Mouse (Mus musculus) stomach, embryonic 14.5 days (tissue): ENCODE data around the gene Gm10644. TPM values are rescaled to one million over a fixed set of nuclear protein-coding genes. Genes with fewer than 3 reads are reported as not detected.

Source experiments
- ATAC-seq: fragments of 200-750 bp; cut with Nextera tagmentation; 2 replicates; pipeline ENCODE4 v1.8.0; 2017; ENCODE audit warnings: low read depth, moderate TSS enrichment; ENCODE audit not compliant: insufficient number of reproducible peaks, insufficient read depth, low FRiP score
- H3K27ac ChIP-seq: fragments of 300-500 bp; sonication (generic); 2 replicates; pipeline ENCODE4 v1.5.1; 2014; ENCODE audit warnings: mild to moderate bottlenecking, low read length, moderate library complexity, mixed read lengths
- H3K27me3 ChIP-seq: fragments of 300-500 bp; sonication (generic); 2 replicates; pipeline ENCODE4 v1.6.1; 2014; ENCODE audit warnings: low read length, control low read depth, mixed read lengths; ENCODE audit not compliant: control insufficient read depth, insufficient read depth
- H3K36me3 ChIP-seq: fragments of 300-500 bp; sonication (generic); 2 replicates; pipeline ENCODE4 v1.6.1; 2014; ENCODE audit warnings: mild to moderate bottlenecking, control low read depth, low read length, moderate library complexity, mixed read lengths; ENCODE audit not compliant: control insufficient read depth, insufficient read depth
- H3K4me1 ChIP-seq: fragments of 300-500 bp; sonication (generic); 2 replicates; pipeline ENCODE4 v1.6.1; 2014; ENCODE audit warnings: low read length, control low read depth, mixed read lengths; ENCODE audit not compliant: control insufficient read depth, insufficient read depth
- H3K4me2 ChIP-seq: fragments of 300-500 bp; sonication (generic); replicated peaks from 2 replicates; pipeline ENCODE4 v1.6.1; 2014; ENCODE audit warnings: low read depth, low read length, control low read depth
- H3K4me3 ChIP-seq: fragments of 300-500 bp; sonication (generic); 2 replicates; pipeline ENCODE4 v1.5.1; 2014; ENCODE audit warnings: low read depth, low read length, control low read depth
- H3K9ac ChIP-seq: fragments of 300-500 bp; sonication (generic); replicated peaks from 2 replicates; pipeline ENCODE4 v1.6.1; 2014; ENCODE audit warnings: low read depth, mild to moderate bottlenecking, control low read depth, low read length, moderate library complexity, mixed read lengths
- H3K9me3 ChIP-seq: fragments of 300-500 bp; sonication (generic); 2 replicates; pipeline ENCODE4 v1.6.1; 2016; ENCODE audit warnings: low read depth, low read length, control low read depth; ENCODE audit not compliant: control insufficient read depth
- WGBS: fragments of 180-500 bp; shearing (Covaris S2); extraction: QIAGEN DNeasy Blood & Tissue Kit; methylation state at CpG from one replicate; pipeline ENCODE4 v1.1.7; 2014; 5-methylcytosine and 5-hydroxymethylcytosine counted together
- polyA plus RNA-seq: library from polyadenylated mRNA; unstranded; fragments of >200 nt; fragmentation: Nextera tagmentation; extraction: Ambion mirVana; gene quantifications from 2 replicates; pipeline ENCODE4 v1.2.1, GENCODE M21; 2014

Gm10644 gene
- polyA plus RNA-seq, 1 experiment from 2014 or later: 0.56 TPM

DNA sequence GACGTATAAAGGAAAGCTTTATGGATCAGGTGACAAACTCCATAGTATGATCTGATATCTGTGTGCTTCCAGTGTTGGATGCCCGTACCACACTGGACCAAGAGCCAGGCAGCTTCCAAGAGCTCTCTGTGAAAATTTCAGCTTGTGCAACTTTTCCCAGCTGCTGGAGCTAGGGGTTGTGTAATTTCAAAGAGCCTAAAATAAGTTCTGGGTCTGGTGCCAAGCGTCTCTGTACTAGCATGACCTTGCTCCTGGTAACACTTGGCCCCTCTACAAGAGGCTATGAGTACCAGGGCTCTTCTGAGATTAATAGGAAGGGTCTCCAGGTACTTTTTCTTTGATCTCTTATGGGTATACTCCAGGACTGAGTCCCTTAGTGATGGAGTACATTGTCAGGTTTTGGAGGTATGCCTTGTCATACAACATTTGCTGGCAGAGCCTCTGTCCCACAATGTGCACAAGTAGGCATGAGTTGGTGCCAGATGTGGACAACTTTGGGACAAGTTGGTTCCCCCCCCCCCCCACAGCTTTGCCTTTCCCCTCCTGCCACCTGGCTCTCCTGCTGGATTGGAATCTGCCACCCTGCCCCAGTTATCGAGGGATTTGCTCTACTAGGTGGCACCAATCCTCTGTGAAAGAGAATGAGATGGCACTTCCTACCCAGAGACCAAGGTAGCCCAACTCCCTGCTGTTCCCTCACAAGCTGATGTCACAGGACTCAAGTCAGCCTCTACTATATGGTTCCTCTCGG lies 9.2 kb upstream of the Gm10644 start:
- Histone ChIP-seq H3K36me3 (peaks cover 7% of the 10 kb centered on the region; the same call in 1 of the 2 replicates), H3K9me3 (no peaks in the 10 kb centered on the region), H3K9ac (no peak overlapping the region), H3K4me2 (no peak overlapping the region), H3K4me1 (no peaks in the 10 kb centered on the region), H3K27me3 (no peaks in the 10 kb centered on the region), H3K27ac (no peak overlapping the region), H3K4me3 (no peak overlapping the region)
- ATAC-seq: no peak
- WGBS: 85% methylated on average over 5 of the region's 5 CpGs

DNA sequence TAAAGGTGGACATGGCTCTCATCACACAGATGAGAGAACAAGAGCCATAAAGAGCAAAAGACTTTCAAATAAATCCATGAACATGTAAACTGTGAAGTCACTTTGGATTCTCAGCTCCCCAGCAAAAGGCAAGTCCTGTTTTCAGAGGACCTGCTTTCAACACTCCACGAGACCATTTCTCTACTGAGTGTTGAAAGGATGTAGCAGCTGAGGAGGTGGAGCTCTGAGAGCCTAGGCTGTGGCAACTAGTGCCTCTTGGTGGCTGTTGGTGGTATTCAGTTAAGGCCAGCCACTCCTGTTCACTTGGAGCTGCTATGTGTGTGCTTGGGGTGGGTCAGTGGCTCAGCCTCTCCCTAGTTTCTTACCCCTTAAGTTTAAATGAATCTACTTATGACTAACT lies 1.8 kb upstream of the Gm10644 start:
- peak overlapping the region; percentile 73 for H3K4me3 ChIP-seq
- H3K9me3 ChIP-seq: no peaks in the 10 kb centered on the region
- no peak for ATAC-seq
- H3K27me3 ChIP-seq: no peaks in the 10 kb centered on the region
- peak overlapping the region; percentile 94 for H3K4me2 ChIP-seq
- H3K27ac ChIP-seq: no peak overlapping the region
- H3K36me3 ChIP-seq: no peaks in the 10 kb centered on the region
- no peak overlapping the region; the same call in 1 of the 2 replicates for H3K9ac ChIP-seq
- H3K4me1 ChIP-seq: peaks cover 12% of the 10 kb centered on the region; the same call in 1 of the 2 replicates
- 27% methylated on average over 1 of the region's 1 CpGs for WGBS

DNA sequence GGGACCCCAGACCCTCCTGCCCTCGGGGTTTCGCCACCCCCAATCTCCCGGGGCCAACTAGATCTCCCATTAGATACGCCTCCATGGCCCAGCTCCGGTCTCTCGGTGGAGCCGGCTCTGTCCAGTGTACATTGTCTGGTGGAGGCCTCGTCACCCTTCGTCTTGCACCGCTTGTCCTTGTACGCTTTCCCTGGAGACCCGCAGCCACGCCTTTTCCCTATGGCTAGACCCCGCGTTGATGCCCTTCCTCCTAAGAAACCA lies 883 bp upstream of the Gm10644 start:
- H3K27me3 ChIP-seq: no peaks in the 10 kb centered on the region
- H3K4me3 ChIP-seq: peak overlapping the region; percentile 73
- H3K9ac ChIP-seq: peak overlapping the region; percentile 39; the same call in 1 of the 2 replicates
- no peak overlapping the region for H3K27ac ChIP-seq
- H3K36me3 ChIP-seq: no peaks in the 10 kb centered on the region
- no peak for ATAC-seq
- WGBS: under 1% methylated on average over 15 of the region's 15 CpGs
- peaks cover 12% of the 10 kb centered on the region; the same call in 1 of the 2 replicates for H3K4me1 ChIP-seq
- peak overlapping the region; percentile 94 for H3K4me2 ChIP-seq
- no peaks in the 10 kb centered on the region for H3K9me3 ChIP-seq

DNA sequence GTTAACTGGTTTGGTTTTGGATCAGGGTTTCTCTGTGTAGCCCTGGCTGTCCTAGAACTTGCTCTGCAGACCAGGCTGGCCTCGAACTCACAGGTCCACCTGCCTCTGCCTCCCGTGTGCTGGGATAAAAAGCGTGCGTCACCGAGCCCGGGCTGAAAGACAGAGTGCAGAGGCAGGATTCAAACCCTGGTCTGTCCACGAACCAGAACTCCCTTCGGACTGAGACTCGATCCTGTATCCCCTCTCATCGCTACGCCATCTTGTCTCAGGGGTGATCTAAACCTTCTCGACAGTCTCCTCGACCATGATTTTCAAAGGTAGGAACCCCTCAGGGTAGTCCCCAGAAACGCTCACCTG lies 278 bp downstream of the Gm10644 start:
- H3K27ac ChIP-seq: no peak overlapping the region
- H3K4me2 ChIP-seq: peak overlapping the region; percentile 53
- H3K9ac ChIP-seq: peak overlapping the region; percentile 28; the same call in 1 of the 2 replicates
- ATAC-seq: no peak
- WGBS: under 1% methylated on average over 14 of the region's 14 CpGs
- H3K4me1 ChIP-seq: peaks cover 12% of the 10 kb centered on the region; the same call in 1 of the 2 replicates
- peak overlapping the region; percentile 73 for H3K4me3 ChIP-seq
- H3K36me3 ChIP-seq: no peaks in the 10 kb centered on the region
- H3K27me3 ChIP-seq: no peaks in the 10 kb centered on the region
- no peaks in the 10 kb centered on the region for H3K9me3 ChIP-seq

DNA sequence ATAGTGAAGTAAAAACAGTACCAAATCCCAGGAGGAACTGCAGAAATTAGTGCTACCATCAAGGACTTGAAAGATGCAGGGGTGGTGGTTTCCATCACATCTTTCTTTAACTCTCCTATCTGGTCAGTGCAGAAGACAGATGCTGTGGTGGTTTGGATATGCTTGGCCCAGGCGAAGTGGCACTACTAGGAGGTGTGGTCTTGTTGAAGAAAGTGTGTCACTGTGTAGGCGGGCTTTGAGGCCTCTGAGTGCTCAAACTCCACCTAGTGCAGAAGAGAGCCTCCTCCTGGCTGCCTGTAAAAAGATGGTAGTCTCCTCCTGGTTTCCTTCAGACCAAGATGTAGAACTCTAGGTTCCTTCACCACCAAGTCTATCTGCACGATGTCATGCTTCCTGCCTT lies 9.5 kb downstream of the Gm10644 start:
- no peak overlapping the region for H3K27ac ChIP-seq
- 64% methylated on average over 3 of the region's 3 CpGs for WGBS
- H3K4me1 ChIP-seq: no peaks in the 10 kb centered on the region
- no peak for ATAC-seq
- H3K27me3 ChIP-seq: no peaks in the 10 kb centered on the region
- H3K9ac ChIP-seq: no peak overlapping the region
- no peaks in the 10 kb centered on the region for H3K9me3 ChIP-seq
- H3K36me3 ChIP-seq: no peaks in the 10 kb centered on the region
- H3K4me3 ChIP-seq: no peak overlapping the region
- H3K4me2 ChIP-seq: no peak overlapping the region

DNA sequence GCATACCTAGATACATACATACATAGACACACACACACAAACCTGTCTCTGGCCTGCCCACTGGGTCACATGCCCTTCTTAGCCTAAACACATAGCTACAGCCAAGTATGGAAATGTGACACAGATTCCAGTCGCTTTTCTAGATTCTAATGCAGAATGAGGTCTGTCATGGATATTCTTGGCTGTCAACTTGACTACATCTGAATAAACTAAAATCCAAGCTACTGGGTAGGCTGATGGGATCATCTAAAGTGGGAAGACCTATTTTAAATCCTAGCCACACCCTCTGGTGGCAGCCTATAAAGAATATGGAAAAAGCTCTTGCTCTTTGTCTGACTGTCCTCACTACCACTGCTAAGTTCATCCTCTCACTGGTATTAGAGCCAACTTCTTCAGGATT lies 12.6 kb downstream of the Gm10644 start:
- WGBS: 80% methylated on average over 1 of the region's 1 CpGs
- no peak for ATAC-seq

DNA sequence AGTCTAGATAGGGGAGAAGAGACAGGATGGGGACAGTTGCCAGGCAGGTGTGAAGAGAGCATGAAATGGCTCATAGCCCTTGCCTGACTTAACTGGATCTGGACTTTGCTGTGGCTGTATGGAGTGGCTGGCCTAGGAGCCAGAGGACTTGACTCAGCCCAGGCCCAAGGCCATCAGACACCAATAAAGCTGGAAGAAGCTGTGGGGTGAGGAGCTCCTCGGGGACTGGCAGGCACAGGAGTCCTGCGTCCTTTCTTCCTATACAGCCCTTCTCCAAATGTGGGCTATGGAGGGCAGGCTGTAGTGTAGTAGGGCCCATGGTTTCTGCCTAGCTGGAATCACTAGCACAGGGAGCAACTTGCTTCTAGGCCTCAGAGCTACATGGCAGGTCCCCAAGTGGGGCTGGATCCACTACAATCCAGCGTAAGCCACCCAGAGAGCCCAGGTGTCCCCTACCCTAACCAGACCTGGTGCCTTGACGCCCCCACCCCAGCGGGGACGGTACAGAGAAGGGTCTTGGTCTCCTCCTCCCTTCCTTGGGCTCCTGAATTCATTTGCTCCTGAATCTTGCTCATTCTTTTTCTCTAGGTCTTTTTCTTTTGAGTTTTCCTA lies 13.8 kb downstream of the Gm10644 start:
- Histone ChIP-seq H3K36me3 (peaks cover 19% of the 10 kb centered on the region), H3K9me3 (no peaks in the 10 kb centered on the region), H3K27ac (no peak overlapping the region), H3K4me3 (no peak overlapping the region), H3K4me2 (no peak overlapping the region), H3K4me1 (no peaks in the 10 kb centered on the region), H3K27me3 (no peaks in the 10 kb centered on the region), H3K9ac (no peak overlapping the region)
- WGBS: 68% methylated on average over 6 of the region's 6 CpGs
- ATAC-seq: no peak

More for the DNA sequence above, 12.6 kb downstream of the Gm10644 start:
- Histone ChIP-seq H3K4me1 (no peaks in the 10 kb centered on the region), H3K4me3 (no peak overlapping the region), H3K9me3 (no peaks in the 10 kb centered on the region), H3K27me3 (no peaks in the 10 kb centered on the region), H3K27ac (no peak overlapping the region), H3K9ac (no peak overlapping the region), H3K36me3 (peaks cover 17% of the 10 kb centered on the region), H3K4me2 (no peak overlapping the region)

DNA sequence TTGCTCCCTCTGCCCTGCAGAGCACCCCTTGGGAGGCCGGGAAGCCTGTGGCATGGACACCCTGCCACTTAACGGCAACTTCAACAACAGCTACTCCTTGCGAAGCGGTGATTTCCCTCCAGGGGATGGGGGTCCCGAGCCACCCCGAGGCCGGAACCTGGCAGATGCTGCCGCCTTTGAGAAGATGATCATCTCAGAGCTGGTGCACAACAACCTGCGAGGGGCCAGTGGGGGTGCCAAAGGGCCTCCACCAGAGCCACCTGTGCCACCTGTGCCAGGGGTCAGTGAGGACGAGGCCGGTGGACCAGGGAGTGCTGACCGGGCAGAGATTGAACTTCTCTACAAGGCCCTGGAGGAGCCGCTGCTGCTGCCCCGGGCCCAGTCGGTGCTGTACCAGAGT lies 16.7 kb downstream of the Gm10644 start:
- H3K36me3 ChIP-seq: peaks cover 45% of the 10 kb centered on the region
- WGBS: 93% methylated on average over 15 of the region's 15 CpGs
- no peaks in the 10 kb centered on the region for H3K9me3 ChIP-seq
- H3K4me3 ChIP-seq: no peak overlapping the region
- no peak for ATAC-seq
- no peaks in the 10 kb centered on the region for H3K27me3 ChIP-seq
- H3K4me1 ChIP-seq: no peaks in the 10 kb centered on the region
- no peak overlapping the region for H3K4me2 ChIP-seq
- no peak overlapping the region for H3K9ac ChIP-seq
- H3K27ac ChIP-seq: no peak overlapping the region
